Mouse (Mus musculus) lung, postnatal 0 days (tissue): ENCODE measurements at regions not wholly inside any gene's neighbourhood (a gene's known extent, or its start where the extent isn't known, plus 50 kb on each side); places are given as distances from the start of the nearest gene placed in this dataset.

Experiments
- ATAC-seq: fragments of 200-750 bp; cut with Nextera tagmentation; 2 replicates; pipeline ENCODE4 v1.8.0; 2017; ENCODE audit warnings: moderate library complexity
- DNase-seq: peaks from one replicate; pipeline ENCODE4 v3.0.0-alpha.2; 2016; ENCODE audit warnings: low spot score
- H3K27ac ChIP-seq: fragments of 300-500 bp; sonication (generic); 2 replicates; pipeline ENCODE4 v1.5.1; 2014; ENCODE audit warnings: antibody characterized with exemption, mild to moderate bottlenecking, low read length, mixed read lengths
- H3K27me3 ChIP-seq: fragments of 300-500 bp; sonication (generic); replicated peaks from 2 replicates; pipeline ENCODE4 v1.6.1; 2014; ENCODE audit warnings: low read length, mixed read lengths; ENCODE audit not compliant: insufficient read depth
- H3K36me3 ChIP-seq: fragments of 300-500 bp; sonication (generic); 2 replicates; pipeline ENCODE4 v1.6.1; 2014; ENCODE audit warnings: low read length, mixed read lengths; ENCODE audit not compliant: insufficient read depth
- H3K4me1 ChIP-seq: fragments of 300-500 bp; sonication (generic); 2 replicates; pipeline ENCODE4 v1.6.1; 2014; ENCODE audit warnings: antibody characterized with exemption, low read depth, low read length, mixed read lengths; ENCODE audit not compliant: insufficient read depth
- H3K4me2 ChIP-seq: fragments of 300-500 bp; sonication (generic); replicated peaks from 2 replicates; pipeline ENCODE4 v1.6.1; 2014; ENCODE audit warnings: low read depth, mild to moderate bottlenecking, low read length, moderate library complexity, mixed read lengths
- H3K4me3 ChIP-seq: fragments of 300-500 bp; sonication (generic); 2 replicates; pipeline ENCODE4 v1.5.1; 2014; ENCODE audit warnings: low read depth, low read length
- H3K9ac ChIP-seq: fragments of 300-500 bp; sonication (generic); replicated peaks from 2 replicates; pipeline ENCODE4 v1.6.1; 2014; ENCODE audit warnings: low read depth, mild to moderate bottlenecking
- H3K9me3 ChIP-seq: fragments of 300-500 bp; sonication (generic); 2 replicates; pipeline ENCODE4 v1.6.1; 2016; ENCODE audit warnings: low read length, mixed read lengths
- CTCF ChIP-seq: IDR thresholded peaks from 2 replicates; pipeline ENCODE4 v1.5.1; 2016; ENCODE audit warnings: antibody characterized with exemption, mild to moderate bottlenecking
- EP300 ChIP-seq: IDR thresholded peaks from 2 replicates; pipeline ENCODE4 v1.6.1; 2016; ENCODE audit warnings: antibody characterized with exemption, mild to moderate bottlenecking, control low read depth
- WGBS: fragments of 180-500 bp; shearing (Covaris S2); extraction: QIAGEN DNeasy Blood & Tissue Kit; methylation state at CpG from one replicate; pipeline ENCODE4 v1.1.7; 2014; 5-methylcytosine and 5-hydroxymethylcytosine counted together

- Histone ChIP-seq H3K4me1 (no peaks in the 10 kb centered on the region), H3K36me3 (no peaks in the 10 kb centered on the region), H3K4me2 (no peak overlapping the region), H3K27ac (no peak overlapping the region), H3K27me3 (no peaks in the 10 kb centered on the region), H3K9me3 (no peaks in the 10 kb centered on the region), H3K4me3 (no peak overlapping the region), H3K9ac (no peak overlapping the region)
- no peak for DNase-seq
- TF ChIP-seq EP300: no peak
- 57% methylated on average over 4 of the region's 4 CpGs for WGBS
- ATAC-seq: no peak
Observed at GRCm38 (mm10) chr5:132710301-132710700, 167.2 kb upstream of the Auts2 start.

- ATAC-seq: no peak
- no peak for TF ChIP-seq CTCF
- no peak for TF ChIP-seq EP300
- H3K9me3 ChIP-seq: no peaks in the 10 kb centered on the region
- WGBS: 72% methylated on average over 4 of the region's 4 CpGs
- H3K27me3 ChIP-seq: no peaks in the 10 kb centered on the region
- H3K4me3 ChIP-seq: no peak overlapping the region
- H3K27ac ChIP-seq: no peak overlapping the region
- H3K4me2 ChIP-seq: no peak overlapping the region
- H3K4me1 ChIP-seq: no peaks in the 10 kb centered on the region
- no peak overlapping the region for H3K9ac ChIP-seq
- DNase-seq: no peak
- H3K36me3 ChIP-seq: no peaks in the 10 kb centered on the region
Observed at GRCm38 (mm10) chr5:132707531-132707930, 164.4 kb upstream of the Auts2 start.

- Histone ChIP-seq H3K27ac (no peak overlapping the region), H3K4me3 (no peak overlapping the region), H3K27me3 (no peaks in the 10 kb centered on the region), H3K4me2 (no peak overlapping the region), H3K4me1 (no peaks in the 10 kb centered on the region), H3K9ac (no peak overlapping the region), H3K36me3 (no peaks in the 10 kb centered on the region), H3K9me3 (no peaks in the 10 kb centered on the region)
- 67% methylated on average over 10 of the region's 10 CpGs for WGBS
- DNase-seq (peak; percentile 28), ATAC-seq (no peak; the same call in 1 of the 2 replicates)
- no peak for TF ChIP-seq EP300
- TF ChIP-seq CTCF: no peak
Observed at GRCm38 (mm10) chr5:132703455-132704100, 160.4 kb upstream of the Auts2 start.

GRCm38 (mm10) chr5:132702573-132702972 is 159.4 kb upstream of the Auts2 start:
- H3K36me3 ChIP-seq: no peaks in the 10 kb centered on the region
- DNase-seq (no peak), ATAC-seq (no peak)
- H3K4me3 ChIP-seq: no peak overlapping the region
- TF ChIP-seq CTCF (no peak), EP300 (no peak)
- H3K9ac ChIP-seq: no peak overlapping the region
- no peaks in the 10 kb centered on the region for H3K4me1 ChIP-seq
- no peak overlapping the region for H3K4me2 ChIP-seq
- H3K27me3 ChIP-seq: no peaks in the 10 kb centered on the region
- no peak overlapping the region for H3K27ac ChIP-seq
- H3K9me3 ChIP-seq: no peaks in the 10 kb centered on the region
- 61% methylated on average over 3 of the region's 3 CpGs for WGBS

GRCm38 (mm10) chr5:132690784-132691183 is 147.6 kb upstream of the Auts2 start:
- Histone ChIP-seq H3K36me3 (no peaks in the 10 kb centered on the region), H3K9me3 (no peaks in the 10 kb centered on the region), H3K27ac (no peak overlapping the region), H3K4me2 (no peak overlapping the region), H3K9ac (no peak overlapping the region), H3K4me3 (no peak overlapping the region), H3K4me1 (no peaks in the 10 kb centered on the region), H3K27me3 (no peaks in the 10 kb centered on the region)
- no peak for ATAC-seq
- no peak for DNase-seq
- no peak for TF ChIP-seq EP300
- no peak for TF ChIP-seq CTCF
- WGBS: 87% methylated on average over 10 of the region's 10 CpGs

- Histone ChIP-seq H3K27ac (no peak overlapping the region), H3K27me3 (no peaks in the 10 kb centered on the region), H3K4me3 (no peak overlapping the region), H3K36me3 (no peaks in the 10 kb centered on the region), H3K9ac (no peak overlapping the region), H3K4me2 (no peak overlapping the region), H3K4me1 (no peaks in the 10 kb centered on the region), H3K9me3 (no peaks in the 10 kb centered on the region)
- WGBS: 95% methylated on average over 11 of the region's 11 CpGs
- TF ChIP-seq EP300: no peak
- no peak for TF ChIP-seq CTCF
- DNase-seq (no peak), ATAC-seq (no peak)
Observed at GRCm38 (mm10) chr5:132675261-132675660, 132.1 kb upstream of the Auts2 start.
